Mouse (Mus musculus): ENCODE measurements at regions not wholly inside any gene's neighbourhood (a gene's known extent, or its start where the extent isn't known, plus 50 kb on each side); places are given as distances from the start of the nearest gene placed in this dataset.

DNA sequence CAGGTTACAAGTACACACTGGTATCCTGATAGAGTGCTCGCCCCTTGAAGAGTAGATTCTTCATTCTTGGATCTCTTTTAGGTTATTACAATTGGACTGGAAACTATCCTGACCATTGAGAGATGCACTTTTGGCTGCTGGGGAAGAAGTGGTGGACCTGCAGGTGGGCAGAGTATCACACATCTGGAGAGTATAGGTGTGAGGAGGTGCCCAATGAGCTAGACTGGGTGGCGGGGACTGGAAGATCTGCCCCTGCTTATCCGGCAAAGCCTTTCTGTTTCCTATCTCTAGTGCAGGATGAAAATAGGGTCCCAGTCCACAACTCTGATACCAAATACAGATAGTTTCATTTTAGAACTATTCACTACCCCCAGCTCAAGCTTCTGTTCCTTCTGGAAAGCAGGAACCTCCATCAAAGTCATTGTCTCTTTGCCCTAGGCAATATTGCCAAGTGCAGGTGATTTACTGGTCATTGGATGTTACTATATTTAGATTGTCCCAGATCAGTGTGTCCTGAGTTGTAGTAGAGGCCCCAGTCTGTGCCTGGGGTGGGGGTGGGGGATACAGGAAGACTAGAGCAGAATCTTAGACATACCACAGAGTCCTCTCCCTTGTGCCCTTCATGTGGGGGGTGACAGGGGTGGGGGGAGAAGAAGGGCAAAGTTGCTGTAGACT, 62.5 kb upstream of the Ube2e1 start:
- no peak for DNase-seq

DNA sequence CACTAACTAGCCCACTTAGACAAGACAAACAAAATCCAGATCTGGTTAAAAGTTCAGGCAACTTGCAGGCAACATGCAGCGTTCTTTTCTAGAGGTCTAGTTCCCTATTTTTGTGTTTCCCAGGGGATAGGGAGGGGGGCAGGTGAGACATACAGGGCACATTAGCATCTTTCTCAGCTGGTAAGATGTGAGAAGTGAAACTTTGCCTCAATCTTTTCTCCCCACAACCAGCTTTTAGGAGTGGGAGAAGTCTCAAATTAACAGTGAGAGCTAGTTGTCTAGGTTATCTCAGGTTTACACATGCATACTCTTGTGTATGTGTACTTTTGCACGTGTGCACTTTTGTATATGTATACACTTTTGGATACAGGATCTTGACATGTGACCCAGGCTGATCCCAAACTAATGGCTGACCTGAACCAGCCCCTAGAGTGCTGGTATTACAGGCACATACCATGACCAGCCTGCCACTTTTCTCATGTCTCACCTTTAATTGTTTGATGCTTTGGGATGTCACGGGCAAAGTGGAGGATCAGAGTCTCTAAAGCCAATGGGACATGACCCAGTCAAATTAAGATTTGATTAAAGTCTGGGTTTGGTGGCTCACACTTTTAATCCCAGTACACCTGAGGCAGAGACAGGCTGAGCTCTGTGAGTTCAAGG, 60.3 kb upstream of the Ube2e1 start:
- DNase-seq, result no peak

DNA sequence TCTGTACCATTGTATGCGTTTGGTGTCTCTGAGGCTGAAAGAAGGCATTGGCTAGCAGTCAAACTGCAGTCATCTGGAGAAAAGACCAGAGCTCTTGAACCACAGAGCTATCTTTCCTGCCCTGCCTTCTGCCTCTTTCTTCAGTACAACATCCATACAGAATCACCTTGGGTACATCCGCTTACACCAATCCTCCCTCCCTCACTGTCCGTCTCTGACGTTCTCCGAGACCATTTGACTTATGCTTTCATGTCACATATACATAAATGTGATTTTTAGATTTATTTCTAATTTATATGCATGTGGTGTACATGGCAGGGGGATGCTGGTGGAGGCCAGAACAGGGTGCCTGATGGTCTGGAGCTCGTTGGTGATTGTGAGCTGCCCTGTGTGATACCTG, 57.7 kb upstream of the Ube2e1 start:
- DNase-seq, result no peak

DNA sequence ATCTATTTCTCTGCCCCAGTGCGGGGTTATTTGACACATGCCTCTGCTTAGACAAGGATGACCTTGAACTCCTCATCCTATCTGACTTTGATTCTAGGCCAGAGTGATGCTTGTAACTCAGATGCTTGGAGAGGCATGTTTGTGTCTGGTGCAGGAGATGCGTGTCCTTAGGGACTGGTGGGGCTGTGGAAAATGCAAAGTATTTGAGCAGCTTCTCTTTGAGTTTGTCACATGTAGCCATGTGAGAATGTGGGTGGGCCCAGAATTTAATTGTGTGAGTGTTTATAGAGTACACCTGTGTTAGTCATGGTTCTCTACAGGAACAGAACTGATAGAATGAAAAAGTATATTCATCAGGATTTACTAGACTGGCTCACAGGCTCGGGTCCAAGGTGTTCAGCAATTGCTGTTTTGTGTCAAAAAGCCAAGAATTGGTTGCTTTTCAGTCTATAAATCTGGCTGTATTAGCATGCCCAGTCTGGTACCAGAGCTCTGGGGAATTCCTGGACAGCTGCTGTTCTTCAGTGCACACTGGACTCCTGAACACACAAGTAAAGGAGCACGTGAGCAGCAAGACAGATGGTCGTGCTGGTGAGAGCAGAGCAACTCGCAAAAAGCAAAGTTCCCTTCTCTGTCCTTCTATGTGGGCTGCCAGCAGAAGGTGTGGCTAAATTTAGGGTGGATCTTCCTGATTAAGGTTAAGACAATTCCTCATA, 54.5 kb upstream of the Ube2e1 start:
- DNase-seq, result no peak

Data from gastrocnemius, postnatal 25 days (tissue).